Mouse (Mus musculus): ENCODE data around the gene Exoc3l.

DNA sequence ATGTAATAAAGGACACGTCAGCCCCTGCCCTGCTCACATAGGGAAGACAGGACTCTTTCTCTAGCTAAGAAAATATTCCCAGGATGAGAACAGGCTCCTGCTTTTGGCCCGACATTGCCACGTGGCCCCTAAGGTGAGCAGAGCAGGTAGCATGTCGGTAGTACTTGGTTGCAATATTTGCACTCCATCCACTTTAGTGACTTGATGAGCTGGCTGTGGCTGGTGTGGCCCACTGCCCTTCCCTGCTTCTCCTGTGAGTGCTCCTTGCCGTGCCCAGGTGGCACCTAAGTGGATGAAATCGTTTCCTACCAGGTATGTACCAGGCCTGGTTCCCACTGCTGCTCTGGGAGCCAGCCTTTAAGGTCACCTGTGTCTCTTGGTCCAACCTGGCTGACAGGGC lies 43.9 kb downstream of the Exoc3l start:
- no peak for TF ChIP-seq TAL1 (conservative IDR thresholded peaks at IDR 0.05; ENCODE audit: low read depth, low read length)
- TF ChIP-seq CTCF (IDR thresholded peaks at IDR 0.05; ENCODE audit: low read depth, low read length), result no peak
- TF ChIP-seq GATA1 (IDR thresholded peaks at IDR 0.05; ENCODE audit: borderline replicate concordance, low read length), result no peak
